Mouse (Mus musculus): ENCODE data around the gene Prim1.

Gene Prim1

GRCm38 (mm10) chr10:128037921-128038320 lies 23.0 kb downstream of the Prim1 start:
- WGBS = 41% methylated on average over 3 of the region's 3 CpGs

GRCm38 (mm10) chr10:128039167-128039566 lies 24.2 kb downstream of the Prim1 start:
- WGBS = 62% methylated on average over 5 of the region's 5 CpGs

GRCm38 (mm10) chr10:128039858-128040257 lies 24.9 kb downstream of the Prim1 start:
- WGBS = 43% methylated on average over 3 of the region's 3 CpGs

GRCm38 (mm10) chr10:128040293-128040692 lies 25.3 kb downstream of the Prim1 start:
- WGBS = 79% methylated on average over 5 of the region's 5 CpGs

GRCm38 (mm10) chr10:128041636-128042035 lies 26.7 kb downstream of the Prim1 start:
- 72% methylated on average over 4 of the region's 4 CpGs for WGBS

- 93% methylated on average over 3 of the region's 3 CpGs for whole genome bisulfite sequencing
Observed at GRCm38 (mm10) chr10:128042466-128042865, 27.5 kb downstream of the Prim1 start.

- 60% methylated on average over 3 of the region's 3 CpGs for WGBS
Observed at GRCm38 (mm10) chr10:128043041-128043835, 28.3 kb downstream of the Prim1 start.

GRCm38 (mm10) chr10:128048157-128048556 lies 33.2 kb downstream of the Prim1 start:
- 78% methylated on average over 8 of the region's 8 CpGs for WGBS

- 97% methylated on average over 2 of the region's 2 CpGs for WGBS
Observed at GRCm38 (mm10) chr10:128049741-128050140, 34.8 kb downstream of the Prim1 start.

GRCm38 (mm10) chr10:128050355-128050754 lies 35.4 kb downstream of the Prim1 start:
- 85% methylated on average over 2 of the region's 2 CpGs for WGBS

- WGBS = 93% methylated on average over 5 of the region's 5 CpGs
Observed at GRCm38 (mm10) chr10:128051589-128051988, 36.6 kb downstream of the Prim1 start.

- 100% methylated on average over 1 of the region's 2 CpGs for WGBS
Observed at GRCm38 (mm10) chr10:128052136-128052535, 37.2 kb downstream of the Prim1 start.

- WGBS = 94% methylated on average over 8 of the region's 8 CpGs
Observed at GRCm38 (mm10) chr10:128053001-128053400, 38.0 kb downstream of the Prim1 start.

- under 1% methylated on average over 18 of the region's 18 CpGs for whole genome bisulfite sequencing
Observed at GRCm38 (mm10) chr10:128058184-128058583, 43.2 kb downstream of the Prim1 start.

GRCm38 (mm10) chr10:128058601-128059151 lies 43.7 kb downstream of the Prim1 start, which contains the start of gene Ptges3:
TSS of gene Ptges3 (plus strand) at chr10:128058954.
- under 1% methylated on average over 72 of the region's 72 CpGs for WGBS

GRCm38 (mm10) chr10:128059207-128059981 lies 44.4 kb downstream of the Prim1 start:
- WGBS = under 1% methylated on average over 62 of the region's 62 CpGs

GRCm38 (mm10) chr10:128061109-128061508 lies 46.1 kb downstream of the Prim1 start:
- 89% methylated on average over 5 of the region's 5 CpGs for WGBS

- 92% methylated on average over 6 of the region's 6 CpGs for WGBS
Observed at GRCm38 (mm10) chr10:128062221-128062989, 47.4 kb downstream of the Prim1 start.

- WGBS = 62% methylated on average over 5 of the region's 5 CpGs
Observed at GRCm38 (mm10) chr10:128066072-128066471, 51.1 kb downstream of the Prim1 start.

GRCm38 (mm10) chr10:128069201-128069600 lies 54.2 kb downstream of the Prim1 start:
- WGBS = 75% methylated on average over 4 of the region's 4 CpGs

GRCm38 (mm10) chr10:128070432-128070831 lies 55.5 kb downstream of the Prim1 start:
- WGBS = 97% methylated on average over 2 of the region's 2 CpGs

GRCm38 (mm10) chr10:128078269-128078668 lies 63.3 kb downstream of the Prim1 start:
- 81% methylated on average over 5 of the region's 5 CpGs for WGBS
